Mouse (Mus musculus) kidney, adult 2 months (tissue): ENCODE results near the gene Ap3b2. TPM values are rescaled to one million over a fixed set of nuclear protein-coding genes. Genes with fewer than 3 reads are reported as not detected.

Experiments used
- DNase-seq: peaks from one replicate; pipeline ENCODE4 v3.0.0; 2021
- H3K27ac ChIP-seq: fragments of 200-500 bp; 2 replicates; pipeline ENCODE4 v1.5.1; 2012; ENCODE audit warnings: low read depth, low read length, control low read depth, inconsistent platforms; ENCODE audit not compliant: insufficient read depth
- H3K27me3 ChIP-seq: fragments of 200-500 bp; replicated peaks from 2 replicates; pipeline ENCODE4 v1.6.1; 2012; ENCODE audit warnings: mild to moderate bottlenecking, moderate library complexity, low read length, inconsistent platforms; ENCODE audit not compliant: control insufficient read depth, insufficient read depth
- H3K36me3 ChIP-seq: fragments of 200-500 bp; 2 replicates; pipeline ENCODE4 v1.6.1; 2012; ENCODE audit warnings: mild to moderate bottlenecking, moderate library complexity, low read length, inconsistent platforms; ENCODE audit not compliant: control insufficient read depth, insufficient read depth
- H3K4me1 ChIP-seq: fragments of 200-500 bp; 2 replicates; pipeline ENCODE4 v1.6.1; 2011; ENCODE audit warnings: low read length; ENCODE audit not compliant: control insufficient read depth, insufficient read depth
- H3K4me3 ChIP-seq: fragments of 200-500 bp; 2 replicates; pipeline ENCODE4 v1.5.1; 2011; ENCODE audit warnings: mild to moderate bottlenecking, low read depth, low read length, control low read depth; ENCODE audit not compliant: insufficient read depth
- CTCF ChIP-seq: fragments of 200-500 bp; conservative IDR thresholded peaks from 2 replicates; pipeline ENCODE4 v1.5.1; 2011; ENCODE audit warnings: low read depth, mild to moderate bottlenecking, control low read depth, low read length, moderate library complexity, mixed read lengths; ENCODE audit not compliant: insufficient read depth, insufficient read length
- POLR2A ChIP-seq: fragments of 200-500 bp; IDR thresholded peaks from one replicate; pipeline ENCODE4 v1.6.1; 2011; ENCODE audit warnings: low read depth, low read length, control low read depth
- WGBS: fragments of 180-500 bp; shearing (Covaris S2); methylation state at CpG from one replicate; pipeline ENCODE4 v1.1.7; 2018; 5-methylcytosine and 5-hydroxymethylcytosine counted together
- polyA plus RNA-seq: library from polyadenylated mRNA; depleted of rRNA; stranded (reverse); fragments of >200 nt; gene quantifications from 2 replicates; pipeline ENCODE4 v1.2.3, GENCODE M21; 2012; rRNA removed

Gene Ap3b2
- polyA plus RNA-seq = 0.29 and 0.44 TPM in 2 replicates

GRCm38 (mm10) chr7:81493331-81494021 is at the start of gene Ap3b2:
Ap3b2 (minus strand) TSS chr7:81493925.
- WGBS = under 1% methylated on average over 57 of the region's 57 CpGs
- H3K27me3 ChIP-seq = no peaks in the 10 kb centered on the region
- TF ChIP-seq POLR2A = no peak
- no peak for TF ChIP-seq CTCF
- H3K4me1 ChIP-seq = no peaks in the 10 kb centered on the region
- peak; percentile 54 for DNase-seq
- peak within 1 kb of the TSS; percentile 44 for H3K4me3 ChIP-seq
- no peaks in the 10 kb centered on the region for H3K36me3 ChIP-seq
- no peak within 1 kb of the TSS for H3K27ac ChIP-seq

- TF ChIP-seq CTCF (no peak), POLR2A (no peak)
- 79% methylated on average over 8 of the region's 8 CpGs for WGBS
- no peaks in the 10 kb centered on the region for H3K4me1 ChIP-seq
- H3K27me3 ChIP-seq = no peaks in the 10 kb centered on the region
- no peak overlapping the region for H3K27ac ChIP-seq
- H3K36me3 ChIP-seq = no peaks in the 10 kb centered on the region
- no peak for DNase-seq
- no peak overlapping the region for H3K4me3 ChIP-seq
These were observed 49.2 kb upstream of the Ap3b2 start for GRCm38 (mm10) chr7:81542934-81543333.

GRCm38 (mm10) chr7:81541924-81542524 is 48.3 kb upstream of the Ap3b2 start:
- TF ChIP-seq CTCF = no peak
- no peak for TF ChIP-seq POLR2A
- no peaks in the 10 kb centered on the region for H3K4me1 ChIP-seq
- no peak overlapping the region for H3K4me3 ChIP-seq
- no peaks in the 10 kb centered on the region for H3K27me3 ChIP-seq
- WGBS = 68% methylated on average over 7 of the region's 7 CpGs
- DNase-seq = peak; percentile 86
- no peaks in the 10 kb centered on the region for H3K36me3 ChIP-seq
- no peak overlapping the region for H3K27ac ChIP-seq

GRCm38 (mm10) chr7:81540999-81541398 is 47.3 kb upstream of the Ap3b2 start:
- no peak for TF ChIP-seq POLR2A
- no peak for TF ChIP-seq CTCF
- no peaks in the 10 kb centered on the region for H3K36me3 ChIP-seq
- peak; percentile 28 for DNase-seq
- no peaks in the 10 kb centered on the region for H3K4me1 ChIP-seq
- no peaks in the 10 kb centered on the region for H3K27me3 ChIP-seq
- WGBS = 39% methylated on average over 1 of the region's 1 CpGs
- no peak overlapping the region for H3K27ac ChIP-seq
- no peak overlapping the region for H3K4me3 ChIP-seq

GRCm38 (mm10) chr7:81539565-81539964 is 45.8 kb upstream of the Ap3b2 start:
- Histone ChIP-seq H3K27ac (no peak overlapping the region), H3K27me3 (no peaks in the 10 kb centered on the region), H3K4me1 (no peaks in the 10 kb centered on the region), H3K4me3 (no peak overlapping the region), H3K36me3 (no peaks in the 10 kb centered on the region)
- no peak for DNase-seq
- TF ChIP-seq CTCF (no peak), POLR2A (no peak)
- 17% methylated on average over 2 of the region's 2 CpGs for WGBS

- H3K36me3 ChIP-seq = no peaks in the 10 kb centered on the region; the same call in 1 of the 2 replicates
- H3K27me3 ChIP-seq = no peaks in the 10 kb centered on the region
- no peak overlapping the region for H3K4me3 ChIP-seq
- TF ChIP-seq CTCF = no peak
- WGBS = 83% methylated on average over 2 of the region's 2 CpGs
- DNase-seq = no peak
- H3K4me1 ChIP-seq = no peaks in the 10 kb centered on the region
- no peak overlapping the region for H3K27ac ChIP-seq
These were observed 44.4 kb upstream of the Ap3b2 start for GRCm38 (mm10) chr7:81538070-81538675.

GRCm38 (mm10) chr7:81536478-81536877 is 42.8 kb upstream of the Ap3b2 start:
- Histone ChIP-seq H3K4me3 (no peak overlapping the region), H3K27ac (no peak overlapping the region), H3K27me3 (no peaks in the 10 kb centered on the region), H3K4me1 (no peaks in the 10 kb centered on the region), H3K36me3 (peaks cover 2% of the 10 kb centered on the region; the same call in 1 of the 2 replicates)
- WGBS = 93% methylated on average over 4 of the region's 4 CpGs
- no peak for DNase-seq
- TF ChIP-seq POLR2A (no peak), CTCF (no peak)
